Mouse (Mus musculus) 416B (cell line): ENCODE measurements around the gene Adarb2.

Experiments used
- DNase-seq: peaks from one replicate; pipeline ENCODE4 v3.0.0; 2011; ENCODE audit warnings: low read depth

The Adarb2 gene

DNA sequence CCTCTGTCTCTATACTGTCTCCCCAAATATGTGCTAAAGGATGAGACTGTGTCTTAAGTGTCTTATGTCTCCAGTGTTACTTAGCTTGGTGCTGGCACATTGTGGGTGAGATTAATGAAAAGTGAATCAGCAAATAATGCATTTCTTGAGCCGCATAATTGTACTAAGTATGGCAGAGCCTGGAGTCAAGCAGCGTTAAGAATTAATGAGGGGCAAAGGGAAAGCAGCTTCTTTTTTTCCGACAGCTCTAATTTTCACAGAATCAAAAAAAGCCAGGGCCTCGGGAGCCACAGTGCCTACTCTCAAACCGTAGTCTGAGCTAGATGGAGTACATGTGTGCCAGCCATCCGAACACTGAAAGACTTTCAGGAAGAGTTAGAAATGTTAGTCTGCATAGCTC is 488.8 kb downstream of the Adarb2 start:
- no peak for DNase-seq

DNA sequence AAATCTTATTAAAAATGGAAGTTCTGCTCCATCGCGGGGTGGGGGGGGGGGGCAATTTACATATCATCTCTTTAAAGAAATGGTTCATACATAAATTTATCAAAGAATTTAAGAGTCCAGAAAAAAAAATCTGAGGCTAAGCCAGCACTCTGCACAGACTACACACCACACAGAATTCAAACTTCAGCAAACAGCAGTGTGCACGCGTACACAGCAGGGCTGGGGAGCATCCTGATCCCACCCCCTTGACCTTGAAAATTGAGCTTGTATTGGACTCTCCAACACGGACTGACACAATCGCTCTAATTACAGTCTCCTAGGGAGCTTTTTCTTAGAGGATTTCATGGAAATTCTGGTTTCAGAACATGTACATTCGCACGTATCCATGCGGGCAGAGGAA is 490.1 kb downstream of the Adarb2 start:
- no peak for DNase-seq

DNA sequence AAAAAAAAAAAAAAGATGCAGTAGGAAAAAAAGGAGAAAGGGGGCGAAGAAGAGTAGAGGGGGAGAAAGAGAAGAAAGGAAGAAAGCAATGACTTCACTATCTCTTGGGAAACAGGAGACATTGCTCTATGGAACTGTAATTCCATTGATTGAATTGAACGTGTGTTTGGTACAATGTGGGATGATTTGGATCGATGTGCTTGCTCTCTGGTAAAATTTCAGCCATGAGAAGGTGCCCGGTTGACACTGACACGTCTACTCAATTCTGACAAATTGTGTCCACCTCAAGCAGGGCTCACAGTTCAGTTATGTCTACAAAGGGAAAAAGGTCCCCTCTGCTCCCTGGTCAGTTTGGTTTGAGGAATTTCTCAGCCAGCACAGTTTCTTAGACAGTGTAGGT is 495.8 kb downstream of the Adarb2 start:
- DNase-seq: no peak

DNA sequence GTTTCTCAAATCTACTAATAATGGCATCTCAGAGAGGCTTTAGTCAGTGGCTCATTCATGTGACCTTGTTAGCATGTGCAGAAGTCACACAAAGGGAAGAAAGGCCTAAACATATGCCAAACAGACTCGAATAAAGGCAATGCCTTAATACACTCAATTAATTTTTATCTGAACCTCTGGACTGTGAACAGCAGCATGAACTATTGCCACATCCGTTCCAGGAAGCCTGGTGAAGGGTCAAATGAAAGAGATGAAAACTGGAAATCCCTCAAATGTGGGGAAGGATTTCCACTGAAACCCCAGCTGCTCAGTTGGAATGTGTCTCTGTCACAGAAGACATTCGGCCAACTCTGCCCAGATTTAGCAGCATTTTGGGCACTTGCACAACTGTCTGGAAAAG is 497.2 kb downstream of the Adarb2 start:
- no peak for DNase-seq

DNA sequence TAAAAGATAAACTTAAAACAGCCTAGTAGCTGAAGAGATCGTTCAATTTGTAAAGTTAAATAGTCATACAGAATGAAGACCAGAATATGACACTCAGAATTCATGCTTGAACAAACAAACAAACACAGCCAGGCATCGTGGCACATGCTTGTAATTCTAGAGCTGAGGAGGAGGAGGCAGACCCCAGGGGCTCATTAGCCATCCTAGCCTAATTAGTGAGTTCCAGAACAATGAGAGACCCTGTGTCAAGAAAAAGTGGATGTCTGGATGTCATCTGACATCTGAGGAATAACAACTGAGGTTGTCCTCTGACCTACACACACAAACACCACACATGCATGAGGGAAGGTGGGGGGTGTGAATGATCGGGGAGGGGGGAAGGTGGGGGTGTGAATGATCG is 498.3 kb downstream of the Adarb2 start:
- no peak for DNase-seq

DNA sequence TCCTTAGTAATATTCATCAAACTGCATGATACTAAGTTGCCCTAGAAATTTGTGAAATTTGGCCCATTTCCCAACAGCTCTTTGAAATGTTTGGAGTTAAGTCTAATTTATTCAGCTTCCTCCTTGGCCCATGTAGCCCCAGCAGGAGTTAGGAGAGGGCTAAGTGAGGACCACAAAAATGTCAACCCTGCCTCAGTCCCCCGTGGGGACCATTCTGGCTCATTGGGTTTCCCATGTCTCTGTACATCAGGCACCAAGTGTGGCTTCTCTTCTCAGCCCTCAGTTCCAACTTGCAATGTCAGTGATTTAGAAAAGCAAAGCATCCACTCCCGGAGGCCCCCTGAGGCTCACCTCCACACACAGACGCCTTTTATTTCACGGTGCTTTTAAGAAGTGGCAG is 502.6 kb downstream of the Adarb2 start:
- no peak for DNase-seq

DNA sequence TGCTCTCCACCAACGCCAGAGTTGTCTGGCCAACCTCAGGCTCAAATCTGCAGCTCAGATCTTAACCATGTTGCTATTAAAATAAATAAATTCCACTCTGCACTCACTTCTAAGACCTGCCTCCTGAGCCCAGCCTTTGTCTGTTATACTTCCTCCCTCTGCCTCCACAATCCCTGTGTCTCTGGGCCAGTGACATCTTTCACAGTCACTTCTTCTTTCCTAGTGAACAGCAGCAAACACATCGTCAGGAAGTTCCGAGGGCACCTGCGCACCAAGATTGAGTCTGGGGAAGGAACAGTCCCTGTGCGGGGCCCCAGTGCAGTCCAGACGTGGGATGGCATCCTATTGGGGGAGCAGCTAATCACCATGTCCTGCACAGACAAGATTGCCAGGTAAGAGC is 510.7 kb downstream of the Adarb2 start:
- no peak for DNase-seq

DNA sequence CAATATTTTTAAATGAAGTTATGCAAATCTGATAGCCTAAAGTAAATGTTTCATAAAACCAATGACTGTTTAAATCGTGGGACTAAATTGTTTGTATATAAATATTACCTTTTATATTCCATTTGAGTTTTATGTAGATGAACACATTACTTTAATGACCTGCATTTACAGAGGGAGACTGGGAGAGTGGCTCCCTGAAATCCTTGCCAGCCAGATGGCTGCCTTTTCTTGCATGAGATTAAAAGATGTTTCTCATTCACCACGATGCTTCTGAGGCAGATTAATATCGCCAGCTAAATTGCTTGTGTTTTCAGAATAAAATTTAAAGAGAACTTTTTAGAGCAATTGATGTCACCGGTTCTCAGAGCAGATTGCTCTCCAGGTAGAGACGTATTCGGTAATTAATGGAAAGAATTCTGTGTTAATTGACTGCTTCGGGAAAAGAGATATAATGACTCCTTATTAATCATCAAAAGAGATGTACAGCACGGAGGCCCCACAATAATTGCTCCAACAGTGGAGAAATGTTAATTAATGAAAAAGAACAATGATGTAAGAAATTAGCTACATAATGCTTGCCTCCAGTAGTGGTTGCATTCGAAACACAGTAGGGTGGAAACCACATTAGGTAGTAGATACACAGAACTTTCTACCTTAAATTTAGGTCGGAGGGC is 527.4 kb downstream of the Adarb2 start:
- DNase-seq: no peak

DNA sequence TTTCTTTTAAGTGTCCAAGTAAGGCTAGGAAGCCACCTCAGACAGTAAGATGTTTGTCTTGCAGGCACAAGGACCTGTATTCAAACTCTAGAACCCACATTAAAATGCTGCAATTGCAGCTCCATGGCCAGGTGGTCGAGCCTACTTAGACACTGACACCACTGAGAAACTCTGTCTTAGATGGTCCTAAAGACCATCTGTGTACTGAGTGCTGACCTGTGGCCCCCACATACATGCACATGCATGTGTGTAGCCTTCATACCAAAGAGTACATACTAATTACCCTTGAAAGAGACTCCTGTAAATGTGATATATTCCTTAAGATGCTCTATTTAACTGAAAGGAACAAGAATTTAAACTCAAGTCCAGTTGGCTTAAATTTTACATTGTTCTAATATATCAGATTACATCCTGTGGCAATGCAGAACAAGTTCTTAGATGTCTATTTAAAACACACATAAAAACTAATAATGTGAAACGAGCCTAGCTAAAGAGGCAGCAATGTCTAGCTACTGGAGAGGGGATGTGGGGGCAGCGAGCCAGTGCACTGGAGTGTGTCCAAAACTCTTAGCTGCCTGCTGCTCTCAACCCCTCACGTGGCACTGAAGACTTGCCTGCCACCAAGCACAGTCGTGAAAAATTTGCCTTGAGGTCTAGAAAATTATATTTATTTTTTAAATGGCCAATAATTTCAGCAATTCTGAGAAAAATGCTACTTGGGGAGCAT is 534.6 kb downstream of the Adarb2 start:
- DNase-seq: no peak

DNA sequence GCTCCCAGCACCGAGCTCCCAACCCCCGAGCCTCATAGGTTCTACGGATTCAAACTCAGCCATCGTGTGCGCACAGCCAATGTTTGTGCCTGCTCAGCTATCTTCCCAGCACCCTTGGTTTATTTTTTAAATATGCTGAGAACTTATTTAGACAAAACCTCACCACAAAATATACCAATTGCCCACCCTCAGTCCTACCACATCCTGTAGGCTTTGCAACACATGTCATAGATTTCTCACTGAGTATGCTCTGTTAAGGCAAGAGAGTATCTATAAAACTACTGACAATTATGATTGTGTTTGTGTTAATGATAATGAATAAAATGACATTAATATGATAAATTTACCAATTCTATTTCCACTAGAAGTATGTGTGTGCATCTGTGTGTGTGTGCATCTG is 540.1 kb downstream of the Adarb2 start:
- DNase-seq: peak; percentile 56

DNA sequence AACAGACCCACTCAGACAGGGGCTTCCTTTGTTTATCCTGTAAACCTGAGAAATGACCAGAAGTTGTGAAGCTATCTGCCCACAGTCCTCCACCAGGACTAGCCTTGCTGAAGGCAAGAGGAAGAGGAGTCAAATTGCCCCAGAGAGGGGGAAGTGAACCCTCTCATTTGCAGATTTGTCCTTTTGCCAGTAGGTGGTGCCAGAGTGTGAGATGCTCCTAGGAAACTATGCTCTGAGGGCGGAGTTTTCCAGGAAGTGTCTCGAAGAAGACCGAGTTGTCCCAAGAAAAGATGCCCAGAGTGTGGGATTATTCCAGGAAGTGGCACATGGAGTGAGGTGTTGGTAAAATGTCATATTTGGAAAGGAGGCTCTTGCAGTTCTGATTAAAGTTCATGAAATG is 541.9 kb downstream of the Adarb2 start:
- DNase-seq: peak; percentile 71

DNA sequence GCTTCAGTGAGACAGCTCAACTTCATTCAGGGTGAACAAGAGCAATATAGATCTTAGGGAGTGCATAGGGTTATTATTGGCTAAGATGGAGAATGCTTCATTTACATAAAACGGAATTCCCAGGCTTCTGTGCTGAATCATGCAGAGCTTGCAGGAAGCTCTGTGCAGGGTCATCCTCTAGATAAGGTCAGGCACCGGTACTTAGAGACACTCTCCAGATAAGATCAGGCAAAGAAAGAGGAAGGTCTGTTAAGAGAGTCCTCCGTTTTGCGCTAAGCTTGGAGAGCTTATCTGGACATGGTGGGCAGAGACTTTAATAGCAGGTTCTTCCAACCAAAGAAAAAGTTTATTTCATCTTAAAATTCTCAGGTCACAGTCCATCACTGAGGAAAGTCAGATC is 542.9 kb downstream of the Adarb2 start:
- DNase-seq: peak; percentile 82

DNA sequence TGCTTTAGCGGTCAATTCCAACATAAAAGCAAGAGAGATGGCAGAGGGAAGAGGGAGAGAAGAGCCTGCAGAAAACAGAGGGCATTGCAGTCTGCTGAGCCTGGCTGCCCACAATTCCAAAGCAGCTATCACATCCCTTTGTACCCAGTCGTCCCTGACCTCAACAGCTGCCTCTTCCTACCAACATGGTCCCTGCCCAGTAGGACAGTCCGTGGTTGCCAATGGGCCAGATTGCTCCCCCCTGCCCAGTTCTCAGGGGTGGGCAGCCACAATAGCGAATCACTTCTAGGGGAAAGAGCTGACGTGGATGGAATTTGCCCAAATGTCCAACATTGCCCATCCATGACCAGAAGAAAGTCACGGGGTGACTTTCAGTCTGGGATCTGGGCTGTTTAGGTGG is 546.8 kb downstream of the Adarb2 start:
- DNase-seq: no peak

DNA sequence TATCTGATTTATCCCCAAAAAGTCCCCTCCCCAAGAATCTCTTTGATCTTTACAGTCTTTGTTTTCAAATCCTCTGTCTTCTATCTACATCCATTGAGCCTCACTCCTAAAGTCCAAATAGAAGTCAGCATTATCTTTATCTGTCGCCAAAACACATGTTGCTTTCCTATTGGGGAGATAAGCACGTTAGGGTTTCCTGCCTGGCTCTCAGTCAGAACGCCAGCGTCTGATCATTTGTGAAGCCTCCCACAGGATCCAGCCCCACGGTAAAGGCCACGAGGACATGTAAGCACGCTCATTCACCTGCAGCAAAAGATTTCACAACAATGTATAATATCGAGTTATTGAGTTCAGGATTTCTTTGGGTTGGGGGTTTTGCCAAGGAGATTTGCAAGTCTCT is 558.3 kb downstream of the Adarb2 start:
- DNase-seq: peak; percentile 68

DNA sequence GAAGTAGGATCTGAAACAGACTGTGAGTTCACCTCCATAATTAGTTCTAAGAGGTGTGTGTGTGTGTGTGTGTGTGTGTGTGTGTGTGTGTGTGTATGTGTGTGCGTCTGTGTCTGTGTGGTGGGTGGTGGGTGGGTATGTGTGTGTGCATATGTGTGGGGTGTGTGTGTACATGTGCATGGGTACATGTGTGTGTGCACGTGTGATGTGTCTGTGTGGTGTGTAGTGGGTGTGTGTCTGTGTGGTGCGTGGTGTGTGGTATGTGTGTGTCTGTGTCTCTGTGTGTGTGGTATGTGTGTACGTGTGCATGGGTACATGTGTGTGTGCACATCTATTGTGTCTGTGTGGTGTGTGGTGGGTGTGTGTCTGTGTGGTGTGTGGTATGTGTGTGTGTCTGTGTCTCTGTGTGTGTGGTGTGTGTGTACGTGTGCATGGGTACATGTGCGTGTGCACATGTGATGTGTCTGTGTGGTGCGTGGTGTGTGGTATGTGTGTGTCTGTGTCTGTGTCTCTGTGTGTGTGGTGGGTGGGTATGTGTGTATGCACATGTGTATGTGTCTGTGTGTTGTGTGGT is 567.1 kb downstream of the Adarb2 start:
- DNase-seq: no peak

DNA sequence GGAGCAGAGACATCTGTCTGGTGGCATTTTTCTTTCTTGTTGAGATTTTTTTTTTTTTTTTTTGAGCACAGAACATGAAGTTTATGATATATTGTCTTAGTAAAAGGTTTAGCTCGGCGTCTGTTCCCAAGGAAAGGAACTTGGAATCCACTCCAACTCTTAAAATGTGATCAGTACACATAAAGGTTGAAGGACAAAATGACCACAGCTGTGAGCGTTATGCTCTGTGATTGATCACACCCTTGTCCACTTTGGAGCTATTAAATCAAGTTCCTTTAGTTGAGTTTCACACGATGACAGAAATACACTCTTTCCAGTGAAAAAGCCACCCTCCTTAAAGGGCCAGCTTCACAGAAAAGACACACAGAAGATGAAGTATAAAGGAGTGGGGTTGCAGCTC is 568.0 kb downstream of the Adarb2 start:
- no peak for DNase-seq

DNA sequence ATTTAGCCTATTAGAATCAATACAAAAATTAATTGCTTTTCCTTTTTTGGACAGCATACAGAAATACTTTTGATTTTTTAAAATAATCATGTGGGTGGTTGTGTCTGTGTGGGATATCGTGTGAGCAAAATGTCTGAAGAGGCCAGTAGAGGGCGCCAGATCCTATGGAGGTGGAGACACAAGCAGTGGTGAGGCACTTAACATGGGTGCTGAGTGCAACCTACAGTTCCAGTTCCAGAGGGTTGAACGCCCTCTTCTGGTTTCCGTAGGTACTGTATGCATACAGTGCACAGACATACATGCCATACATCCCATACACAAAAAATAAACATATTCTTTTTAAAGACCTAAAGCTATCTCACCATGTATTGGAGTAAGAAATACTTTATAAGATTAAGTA is 577.8 kb downstream of the Adarb2 start:
- peak; percentile 91 for DNase-seq

DNA sequence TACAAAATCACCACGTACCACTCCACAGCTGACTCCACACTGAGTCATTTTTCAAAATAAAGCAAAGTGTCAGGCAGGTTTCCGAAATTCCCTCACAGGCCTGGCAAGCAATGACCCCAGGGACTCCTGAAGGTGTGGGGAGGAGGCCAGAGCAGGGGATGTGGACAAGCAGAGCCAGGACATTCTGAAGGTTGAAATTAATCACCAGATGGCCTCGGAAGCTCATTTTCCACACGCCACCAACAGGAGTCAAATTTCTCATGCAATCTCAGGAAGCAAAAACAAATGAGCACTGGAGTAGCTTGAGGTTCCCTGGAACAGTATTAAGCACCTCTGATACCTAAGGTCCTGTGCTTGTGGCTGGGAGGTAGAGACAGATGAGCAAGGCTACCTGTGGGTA is 580.0 kb downstream of the Adarb2 start:
- DNase-seq: no peak

DNA sequence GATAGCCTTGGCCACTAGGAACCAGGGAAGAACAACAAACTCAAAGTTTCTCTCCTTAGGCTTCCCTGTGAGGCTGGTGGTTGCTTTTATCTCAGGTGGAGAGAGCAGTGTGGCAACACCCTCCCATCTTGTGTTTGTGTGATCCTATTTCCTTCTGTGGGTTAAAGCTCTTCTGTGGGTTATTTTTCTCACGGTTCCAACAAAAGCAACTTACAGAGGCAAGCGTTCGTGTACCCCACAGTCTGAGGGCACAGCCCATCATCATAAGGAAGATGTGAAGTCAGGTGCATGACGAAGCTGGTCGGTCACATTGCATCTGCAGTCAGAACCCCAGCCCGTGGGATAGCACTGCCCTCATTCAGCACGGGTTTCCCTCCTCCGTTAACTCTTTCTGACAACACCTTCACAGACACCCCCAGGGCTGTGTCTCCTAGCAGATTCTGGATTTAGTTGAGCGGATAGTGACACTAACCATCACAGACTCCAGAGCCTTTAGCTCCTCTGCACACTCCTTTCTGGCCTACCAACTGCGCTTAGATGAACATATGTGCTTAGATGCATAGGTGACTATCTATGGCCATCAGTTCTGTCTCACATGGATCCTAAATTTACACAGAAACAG is 581.1 kb downstream of the Adarb2 start:
- DNase-seq: no peak

DNA sequence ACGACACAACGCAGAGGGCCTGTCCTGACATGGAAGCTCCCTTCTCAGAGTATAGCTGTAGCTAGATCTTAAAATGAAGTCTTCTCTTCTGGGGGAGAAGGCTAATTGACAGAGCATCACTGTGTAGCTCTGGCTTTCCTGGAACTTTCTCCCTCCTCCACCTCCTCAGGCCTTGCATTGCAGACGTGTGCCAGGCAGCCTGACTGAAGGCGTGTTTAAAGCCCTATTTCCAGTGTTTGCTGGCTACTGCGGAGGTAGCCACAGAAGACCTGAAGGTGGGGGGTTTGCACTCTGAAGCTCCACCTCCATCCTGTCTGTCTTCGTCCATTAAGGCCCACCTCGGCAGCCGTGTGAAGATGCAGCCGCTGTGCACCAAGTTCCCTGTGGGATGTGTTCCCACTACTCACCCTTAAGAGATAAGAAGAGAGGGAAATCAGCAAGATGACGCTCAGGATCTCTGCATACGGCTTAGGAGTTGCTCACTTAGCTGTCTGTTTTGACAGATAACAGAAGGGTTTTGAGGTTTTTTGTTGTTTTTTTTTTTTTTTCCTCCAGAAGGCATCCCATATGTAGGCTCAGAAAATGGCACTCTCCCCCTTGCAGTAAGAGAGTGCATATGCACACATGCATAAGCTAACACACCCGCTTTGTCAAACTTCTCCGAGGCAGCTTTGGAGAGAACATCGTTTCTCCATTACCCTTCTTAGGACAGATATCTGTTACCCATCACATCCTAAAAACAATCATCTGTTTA is 581.8 kb downstream of the Adarb2 start:
- DNase-seq: no peak

DNA sequence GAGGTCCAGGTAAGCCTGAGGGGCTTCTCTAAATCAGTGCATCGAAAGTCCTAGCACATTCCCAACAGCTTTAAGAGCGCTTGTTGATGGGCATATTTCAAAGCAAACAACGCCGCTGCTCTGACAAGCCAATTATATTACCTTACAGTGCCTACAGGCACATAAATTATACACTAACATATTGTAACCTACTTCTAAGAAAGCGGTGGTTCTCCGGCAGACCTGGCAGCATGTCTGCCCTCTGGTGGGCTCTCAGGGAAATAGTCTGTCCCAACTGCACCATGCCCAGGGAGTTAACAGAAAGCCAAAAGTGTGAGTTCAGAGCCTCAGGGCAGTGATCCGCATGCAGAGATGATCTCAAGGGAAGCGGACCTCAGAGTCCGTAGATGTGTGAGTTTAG is 582.5 kb downstream of the Adarb2 start:
- DNase-seq: peak; percentile 61

DNA sequence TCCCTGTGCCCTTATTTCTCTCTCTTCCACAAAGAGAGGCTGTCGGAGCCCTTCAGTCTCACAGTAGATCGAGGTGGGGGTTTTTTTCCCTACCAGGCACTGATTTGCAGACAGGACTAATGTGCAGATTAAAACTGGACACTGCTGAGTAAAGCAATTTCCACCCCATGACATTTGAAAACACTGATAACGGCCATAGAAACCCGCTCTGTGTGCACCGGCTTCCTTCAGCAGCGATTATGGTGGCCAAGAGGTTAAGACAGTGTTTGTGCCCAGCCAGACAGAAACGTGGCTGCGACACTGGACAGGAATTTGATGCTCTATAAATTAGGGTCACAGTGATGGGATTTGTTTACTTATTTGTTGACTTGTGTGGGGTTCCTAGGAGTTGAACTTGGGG is 590.6 kb downstream of the Adarb2 start:
- no peak for DNase-seq

DNA sequence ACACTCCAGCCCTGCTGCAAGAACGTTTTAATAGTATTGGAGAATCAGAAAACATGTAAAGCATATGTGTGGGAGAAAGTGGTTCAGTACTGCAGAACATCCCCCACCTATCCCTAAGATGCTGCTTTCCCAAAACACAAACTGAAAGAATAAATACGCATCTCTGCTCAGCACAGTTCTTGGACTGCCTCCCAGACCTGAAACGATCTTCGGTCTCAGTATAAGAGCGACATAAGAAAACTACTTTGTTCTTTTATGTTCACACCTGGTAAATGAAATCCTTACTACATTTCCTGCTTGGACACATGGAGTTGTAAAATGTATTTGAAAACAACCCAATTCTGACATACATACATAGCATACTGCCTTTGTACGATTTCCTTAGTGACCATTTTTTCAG is 597.9 kb downstream of the Adarb2 start:
- DNase-seq: no peak
